Comparison of ENCODE assay signal across 23 mouse cellular contexts in the genomic region with DNA sequence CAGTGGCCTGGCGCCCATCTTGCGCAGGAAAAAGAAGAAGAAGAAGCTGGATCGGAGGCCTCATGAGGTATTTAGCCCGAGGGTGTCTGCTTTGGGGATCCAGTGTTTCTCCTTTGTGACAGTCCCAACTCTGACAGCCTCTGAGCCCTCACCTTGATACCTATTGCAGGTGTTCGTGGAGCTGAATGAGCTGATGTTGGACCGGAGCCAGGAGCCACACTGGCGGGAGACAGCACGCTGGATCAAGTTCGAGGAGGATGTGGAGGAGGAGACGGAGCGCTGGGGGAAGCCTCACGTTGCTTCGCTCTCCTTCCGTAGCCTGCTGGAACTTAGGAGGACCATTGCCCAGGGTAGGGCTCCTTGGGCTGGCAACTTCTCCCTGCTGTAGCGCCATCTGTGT. TPM values are rescaled to one million over a fixed set of nuclear protein-coding genes. Genes with fewer than 3 reads are reported as not detected.
DNase-seq lines count a peak whose midpoint lies in the region; TF ChIP-seq lines count a peak whose summit lies in the region.
"Had no signal": no experiment of that assay in that cellular context is flagged by ENCODE, and none has a peak within 500 bp of the region (broad histone marks: within the 10 kb centered on the region; RNA-seq: fewer than 3 reads in every experiment).

No protein-coding gene starts in this region.

- no peaks in the 10 kb centered on the region for H3K79me2 ChIP-seq in heart, adult 2 months (replicated peaks; ENCODE audit: control insufficient read depth, insufficient read depth, low read length)

- peaks cover 17% of the 10 kb centered on the region for H3K4me1 ChIP-seq in cerebellum, adult 2 months (ENCODE audit: control insufficient read depth, insufficient read depth, low read length)
- H3K4me1 ChIP-seq in heart, adult 2 months (ENCODE audit: control insufficient read depth, insufficient read depth, low read length): peaks cover 4% of the 10 kb centered on the region

- no peaks in the 10 kb centered on the region for H3K27me3 ChIP-seq in cerebellum, adult 2 months (ENCODE audit: control insufficient read depth, insufficient read depth, low read length)
- 0 out of 2 replicates have a peak, but pooled peaks cover 2% of the 10 kb centered on the region for H3K27me3 ChIP-seq in heart, adult 2 months (ENCODE audit: control insufficient read depth, insufficient read depth, low read length)
- H3K27me3 ChIP-seq: embryonic facial prominence, embryonic 15.5 days; hindbrain, embryonic 13.5 days; intestine, embryonic 15.5 days; Patski had no signal

- no peaks in the 10 kb centered on the region for H3K36me3 ChIP-seq in heart, adult 2 months (ENCODE audit: control insufficient read depth, insufficient read depth, low read length)
- H3K36me3 ChIP-seq: G1E had no signal

- H3K9ac ChIP-seq in heart, adult 2 months (ENCODE audit: low read depth, low read length): peak overlapping the region; percentile 52
- H3K9ac ChIP-seq: embryonic facial prominence, embryonic 15.5 days; forebrain, postnatal 0 days; hindbrain, embryonic 13.5 days; intestine, embryonic 15.5 days had no signal

- TF ChIP-seq POLR2A in cerebellum, adult 2 months (IDR thresholded peaks at IDR 0.05; ENCODE audit: borderline replicate concordance, insufficient read depth, low read length): no peak
- TF ChIP-seq POLR2A in heart, adult 2 months (IDR thresholded peaks at IDR 0.05; ENCODE audit: insufficient read depth, low read depth, low read length): no peak

- peak; percentile 31 for DNase-seq in cerebellum, adult 9-11 months
- DNase-seq in cerebellum, adult 2 months: no peak
- no peak for DNase-seq in heart, adult 2 months
- DNase-seq in heart, postnatal 14 days: no peak
- DNase-seq in testis, postnatal 10 days (ENCODE audit: low spot score): peak; percentile 54
- no peak for DNase-seq in testis, postnatal 14 days (ENCODE audit: low spot score)
- no peak for DNase-seq in left cerebral cortex, postnatal 14 days (ENCODE audit: low spot score in 2 of 2)
- DNase-seq: adrenal gland, postnatal 10 days; adrenal gland, postnatal 36 days; B cell, adult 2 months; cerebellum, adult 8-10 months; cerebellum, postnatal 14 days; forebrain, postnatal 0 days; gastrocnemius, adult 2 months; gastrocnemius, postnatal 14 days had no signal

- no peak overlapping the region for H3K27ac ChIP-seq in cerebellum, adult 2 months (ENCODE audit: insufficient read depth, low read length)
- H3K27ac ChIP-seq in heart, adult 2 months: peak overlapping the region; percentile 95
- H3K27ac ChIP-seq: embryonic facial prominence, embryonic 15.5 days; gastrocnemius, adult 2 months; hindbrain, embryonic 13.5 days; intestine, embryonic 15.5 days had no signal

- intact Hi-C loops in heart, adult 2 months (cut with DNase I): no loop called here
- intact Hi-C loops in heart, postnatal 14 days (cut with DNase I): no loop called here
- intact Hi-C loops in left cerebral cortex, postnatal 14 days (cut with DNase I): no loop called here

- 72% methylated on average over 15 of the region's 15 CpGs for WGBS in cerebellum, adult 2 months
- 63% methylated on average over 15 of the region's 15 CpGs for WGBS in heart, adult 2 months

- H3K4me3 ChIP-seq in cerebellum, adult 2 months (replicated peaks; ENCODE audit: insufficient read depth, low read depth, low read length): no peak overlapping the region
- H3K4me3 ChIP-seq in heart, adult 2 months: peak overlapping the region; percentile 33
- H3K4me3 ChIP-seq: embryonic facial prominence, embryonic 15.5 days; gastrocnemius, adult 2 months; hindbrain, embryonic 10.5 days; hindbrain, embryonic 13.5 days; intestine, embryonic 15.5 days had no signal

- TF ChIP-seq EP300 in heart, adult 2 months (IDR thresholded peaks at IDR 0.05; ENCODE audit: insufficient read depth, low read depth, low read length): no peak

- no peak for TF ChIP-seq CTCF in cerebellum, adult 2 months (IDR thresholded peaks at IDR 0.05; ENCODE audit: borderline replicate concordance, insufficient read depth, low read depth, low read length)
- TF ChIP-seq CTCF in heart, adult 2 months (IDR thresholded peaks at IDR 0.05): no peak

RNA-seq across cellular contexts. Expression of a gene that starts 4.5 kb away (rescaled TPM):
- 99.5 and 99.6 TPM in 2 replicates for polyA plus RNA-seq in cerebellum, adult 2 months (2012; rRNA removed)
- total RNA-seq in heart, adult 2 months (2021): 100 to 1,000 TPM; 241 to 300 TPM
- polyA plus RNA-seq in heart, adult 2 months (2012; rRNA removed): 182 and 222 TPM in 2 replicates
- 100 to 1,000 TPM; 172 to 178 TPM for total RNA-seq in heart, postnatal 14 days (2021)
- 100 to 1,000 TPM; 180 to 195 TPM for total RNA-seq in left cerebral cortex, postnatal 14 days (2021)
- polyA plus RNA-seq: G1E had no signal

RNA-seq across cellular contexts. Expression of a gene that starts 29.3 kb away (rescaled TPM):
- polyA plus RNA-seq in cerebellum, adult 2 months (2012; rRNA removed): 29.3 and 29.8 TPM in 2 replicates
- 1 to 10 TPM; 7.3 to 7.7 TPM for total RNA-seq in heart, adult 2 months (2021)
- polyA plus RNA-seq in heart, adult 2 months (2012; rRNA removed): 12.9 and 19.8 TPM in 2 replicates
- total RNA-seq in heart, postnatal 14 days (2021): 10 to 100 TPM; 10.3 to 13.9 TPM
- total RNA-seq in left cerebral cortex, postnatal 14 days (2021): 10 to 100 TPM; 30.6 to 32.7 TPM

RNA-seq across cellular contexts. Expression of a gene that starts 43.7 kb away (rescaled TPM):
- polyA plus RNA-seq in cerebellum, adult 2 months (2012; rRNA removed): 64.7 and 68.6 TPM in 2 replicates
- total RNA-seq in heart, adult 2 months (2021): 1 to 10 TPM; 4.1 to 4.3 TPM
- polyA plus RNA-seq in heart, adult 2 months (2012; rRNA removed): 17.0 and 20.4 TPM in 2 replicates
- 1 to 10 TPM; 6.0 to 7.8 TPM for total RNA-seq in heart, postnatal 14 days (2021)
- total RNA-seq in left cerebral cortex, postnatal 14 days (2021): 10 to 100 TPM; 30.7 to 31.9 TPM
- total RNA-seq: CH12.LX; common myeloid progenitor, adult 5-6 weeks; G1E had no signal
- polyA plus RNA-seq: G1E had no signal

RNA-seq across cellular contexts. Expression of a gene that starts 44.3 kb away (rescaled TPM):
- polyA plus RNA-seq in cerebellum, adult 2 months (2012; rRNA removed): 41.1 and 44.0 TPM in 2 replicates
- 100 to 1,000 TPM; 117 to 131 TPM for total RNA-seq in heart, adult 2 months (2021)
- 87.8 and 119 TPM in 2 replicates for polyA plus RNA-seq in heart, adult 2 months (2012; rRNA removed)
- total RNA-seq in heart, postnatal 14 days (2021): 100 to 1,000 TPM; 166 to 172 TPM
- 10 to 100 TPM; 33.4 to 35.1 TPM for total RNA-seq in left cerebral cortex, postnatal 14 days (2021)
- polyA plus RNA-seq: G1E had no signal

Comparison
In these comparisons a context has a peak if more than half of its experiments do, and no peak if none do; other contexts are left out.
1. DNase-seq: peak in cerebellum, adult 9-11 months (single experiment) and testis, postnatal 10 days (single experiment); none in cerebellum, adult 2 months (0 of 2), heart, adult 2 months (0 of 2), heart, postnatal 14 days (0 of 2), testis, postnatal 14 days (single experiment) and left cerebral cortex, postnatal 14 days (0 of 2).